Mouse (Mus musculus): Measurements from ENCODE around the gene Sik3. TPM values are rescaled to one million over a fixed set of nuclear protein-coding genes. Genes with fewer than 3 reads are reported as not detected.

Gene Sik3
- polyA plus RNA-seq, 3 experiments from 2014 or later = 11.0 to 13.9 (median 11.5) TPM

GRCm38 (mm10) chr9:46235196-46235595 lies 222.6 kb downstream of the Sik3 start:
- ATAC-seq = no peak

- no peak for ATAC-seq
Observed at GRCm38 (mm10) chr9:46235596-46235648, 222.8 kb downstream of the Sik3 start, which contains the start of gene Apoc3. Gene Apoc3 (minus strand): TSS chr9:46235636.

GRCm38 (mm10) chr9:46235649-46236048 lies 223.0 kb downstream of the Sik3 start:
- ATAC-seq = no peak

- ATAC-seq = no peak
Observed at GRCm38 (mm10) chr9:46238850-46239249, 226.2 kb downstream of the Sik3 start.

- no peak for ATAC-seq
Observed at GRCm38 (mm10) chr9:46240526-46241153, 228.0 kb downstream of the Sik3 start, which contains the start of gene Apoa4. Gene Apoa4 (plus strand): TSS chr9:46240696.

GRCm38 (mm10) chr9:46241818-46242217 lies 229.2 kb downstream of the Sik3 start:
- ATAC-seq = no peak

GRCm38 (mm10) chr9:46243122-46243521 lies 230.5 kb downstream of the Sik3 start:
- no peak for ATAC-seq

- ATAC-seq = no peak
Observed at GRCm38 (mm10) chr9:46243584-46243983, 231.0 kb downstream of the Sik3 start.

GRCm38 (mm10) chr9:46246752-46247324 lies 234.2 kb downstream of the Sik3 start:
- peak; percentile 41 for ATAC-seq

GRCm38 (mm10) chr9:46256177-46256576 lies 243.6 kb downstream of the Sik3 start:
- no peak for ATAC-seq

GRCm38 (mm10) chr9:46256658-46257385 lies 244.2 kb downstream of the Sik3 start:
- no peak for ATAC-seq

- no peak for ATAC-seq
Observed at GRCm38 (mm10) chr9:46257546-46257945, 244.9 kb downstream of the Sik3 start.

GRCm38 (mm10) chr9:46259111-46259510 lies 246.5 kb downstream of the Sik3 start:
- no peak for ATAC-seq

- ATAC-seq = no peak
Observed at GRCm38 (mm10) chr9:46261131-46261530, 248.5 kb downstream of the Sik3 start.

- ATAC-seq = no peak
Observed at GRCm38 (mm10) chr9:46268343-46268873, 255.8 kb downstream of the Sik3 start, which contains the start of gene Apoa5. Gene Apoa5 (plus strand): TSS chr9:46268633.

- ATAC-seq = no peak
Observed at GRCm38 (mm10) chr9:46269125-46269524, 256.5 kb downstream of the Sik3 start.

- no peak for ATAC-seq
Observed at GRCm38 (mm10) chr9:46270782-46271181, 258.2 kb downstream of the Sik3 start.

- ATAC-seq = peak; percentile 46
Observed at GRCm38 (mm10) chr9:46272070-46272469, 259.4 kb downstream of the Sik3 start.

GRCm38 (mm10) chr9:46272677-46273454 lies 260.2 kb downstream of the Sik3 start, which contains the start of gene Zpr1:
Gene Zpr1 (plus strand): TSS chr9:46273064.
- peak; percentile 95 for ATAC-seq
